Mouse (Mus musculus) embryonic facial prominence, embryonic 14.5 days (tissue): ENCODE measurements around the gene Xk. TPM values are rescaled to one million over a fixed set of nuclear protein-coding genes. Genes with fewer than 3 reads are reported as not detected.
A peak's percentile ranks its signal among the peaks of the same experiment; 100 is the strongest.
"Not testable (repeated sequence)": the region's sequence is repeated elsewhere in the genome, so short reads cannot be mapped to it uniquely, and the experiment has no call there.

Source experiments
- ATAC-seq: fragments of 200-750 bp; cut with Nextera tagmentation; 2 replicates; pipeline ENCODE4 v1.8.0; 2017; ENCODE audit warnings: low read depth, moderate number of reproducible peaks, moderate TSS enrichment
- DNase-seq: peaks from one replicate; pipeline ENCODE4 v3.0.0-alpha.2; 2015; ENCODE audit warnings: low spot score
- H3K27ac ChIP-seq: fragments of 300-500 bp; sonication (generic); replicated peaks from 2 replicates; pipeline ENCODE4 v1.5.1; 2014; ENCODE audit warnings: low read depth, mild to moderate bottlenecking, low read length, moderate library complexity
- H3K27me3 ChIP-seq: fragments of 300-500 bp; sonication (generic); replicated peaks from 2 replicates; pipeline ENCODE4 v1.6.1; 2014; ENCODE audit warnings: low read length; ENCODE audit not compliant: control insufficient read depth, insufficient read depth
- H3K36me3 ChIP-seq: fragments of 300-500 bp; sonication (generic); 2 replicates; pipeline ENCODE4 v1.6.1; 2014; ENCODE audit warnings: low read length, mixed read lengths; ENCODE audit not compliant: control insufficient read depth, insufficient read depth
- H3K4me1 ChIP-seq: fragments of 300-500 bp; sonication (generic); 2 replicates; pipeline ENCODE4 v1.6.1; 2014; ENCODE audit warnings: antibody characterized with exemption, low read length; ENCODE audit not compliant: control insufficient read depth, insufficient read depth
- H3K4me2 ChIP-seq: fragments of 300-500 bp; sonication (generic); 2 replicates; pipeline ENCODE4 v1.6.1; 2014; ENCODE audit warnings: low read depth, mild to moderate bottlenecking, low read length, moderate library complexity, mixed read lengths
- H3K4me3 ChIP-seq: fragments of 300-500 bp; sonication (generic); 2 replicates; pipeline ENCODE4 v1.5.1; 2014; ENCODE audit warnings: low read depth, mild to moderate bottlenecking, low read length
- H3K9ac ChIP-seq: fragments of 300-500 bp; sonication (generic); 2 replicates; pipeline ENCODE4 v1.6.1; 2014; ENCODE audit warnings: low read depth, mild to moderate bottlenecking, low read length, moderate library complexity, mixed read lengths
- H3K9me3 ChIP-seq: fragments of 300-500 bp; sonication (generic); 2 replicates; pipeline ENCODE4 v1.6.1; 2016; ENCODE audit warnings: low read length; ENCODE audit not compliant: control insufficient read depth
- WGBS: fragments of 180-500 bp; shearing (Covaris S2); extraction: QIAGEN DNeasy Blood & Tissue Kit; methylation state at CpG from one replicate; pipeline ENCODE4 v1.1.7; 2014; 5-methylcytosine and 5-hydroxymethylcytosine counted together
- polyA plus RNA-seq: library from polyadenylated mRNA; unstranded; fragments of >200 nt; fragmentation: Nextera tagmentation; extraction: Ambion mirVana; gene quantifications from 2 replicates; pipeline ENCODE4 v1.2.1, GENCODE M21; 2014

The Xk gene
- polyA plus RNA-seq, 1 experiment from 2014 or later: 2.0 TPM

DNA sequence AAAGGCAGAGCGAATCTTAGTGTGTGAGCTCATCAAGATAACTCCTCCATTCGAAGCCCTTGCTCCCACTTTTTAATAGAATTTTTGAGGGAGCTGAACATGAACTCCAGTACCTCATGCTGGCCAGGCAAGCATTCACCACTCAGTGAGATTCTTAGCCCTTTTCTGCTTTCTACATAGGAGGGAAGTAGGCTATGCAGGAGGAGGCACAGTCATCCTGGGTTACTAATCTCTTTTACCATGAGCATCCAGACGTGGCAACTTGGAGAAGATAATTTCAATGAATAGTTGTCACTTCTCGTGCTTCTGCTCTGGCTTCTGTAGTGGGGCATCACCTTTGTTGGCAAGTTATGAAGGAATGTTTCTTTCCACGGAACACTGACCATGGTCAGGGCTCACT, 15.8 kb upstream of the Xk start, which contains the start of gene Gm14862:
Gm14862 (minus strand) TSS at position 134 of the 400 bp plus-strand sequence.
- H3K4me1 ChIP-seq: no peaks in the 10 kb centered on the region
- H3K9ac ChIP-seq: no peak within 1 kb of the TSS
- no peaks in the 10 kb centered on the region for H3K9me3 ChIP-seq
- DNase-seq (no peak), ATAC-seq (no peak)
- H3K4me3 ChIP-seq: no peak within 1 kb of the TSS
- H3K4me2 ChIP-seq: no peak within 1 kb of the TSS
- H3K27ac ChIP-seq: no peak within 1 kb of the TSS
- 82% methylated on average over 5 of the region's 5 CpGs for WGBS
- H3K36me3 ChIP-seq: no peaks in the 10 kb centered on the region
- no peaks in the 10 kb centered on the region for H3K27me3 ChIP-seq

DNA sequence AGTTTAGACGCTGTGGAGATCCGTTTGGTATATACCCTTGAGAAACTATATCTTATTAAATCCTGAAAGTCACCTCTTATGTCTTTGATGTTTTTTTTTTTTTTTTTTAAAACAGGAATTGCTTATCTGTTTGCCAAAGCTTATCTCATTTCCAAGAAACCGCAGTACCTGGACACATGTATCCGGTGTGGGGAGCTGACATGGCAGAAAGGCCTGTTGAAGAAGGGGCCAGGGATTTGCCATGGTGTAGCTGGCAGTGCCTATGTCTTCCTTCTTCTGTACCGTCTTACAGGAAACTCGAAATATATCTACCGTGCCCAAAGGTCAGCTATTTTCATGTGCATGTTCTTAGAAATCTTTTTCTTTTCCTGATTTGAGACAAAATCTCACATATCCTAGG, 14.7 kb upstream of the Xk start:
- no peaks in the 10 kb centered on the region for H3K9me3 ChIP-seq
- no peaks in the 10 kb centered on the region for H3K27me3 ChIP-seq
- no peak overlapping the region for H3K27ac ChIP-seq
- no peaks in the 10 kb centered on the region for H3K4me1 ChIP-seq
- H3K4me2 ChIP-seq: no peak overlapping the region
- DNase-seq (no peak), ATAC-seq (no peak)
- H3K9ac ChIP-seq: no peak overlapping the region
- H3K36me3 ChIP-seq: no peaks in the 10 kb centered on the region
- no peak overlapping the region for H3K4me3 ChIP-seq
- whole genome bisulfite sequencing: 90% methylated on average over 7 of the region's 7 CpGs

DNA sequence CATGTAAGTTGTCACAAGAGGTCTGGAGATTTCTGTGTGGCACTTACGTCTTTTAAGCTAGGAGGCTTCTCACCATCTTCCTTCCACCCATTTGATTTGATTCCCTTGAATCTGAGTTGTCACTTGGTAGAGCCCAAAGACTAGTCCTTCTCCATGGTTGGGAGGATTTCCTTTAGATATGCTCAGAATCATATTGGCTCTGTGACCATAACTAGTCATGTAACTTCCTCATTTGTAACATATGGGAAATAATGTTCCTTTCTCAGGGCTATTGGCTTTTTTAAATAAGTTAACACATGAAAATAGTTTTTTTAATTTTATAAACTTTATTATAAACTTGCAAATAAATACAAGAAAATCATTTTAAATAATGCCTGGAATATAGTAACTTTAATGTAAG, 13.3 kb upstream of the Xk start:
- H3K27me3 ChIP-seq: no peaks in the 10 kb centered on the region
- no peak overlapping the region for H3K4me3 ChIP-seq
- no peaks in the 10 kb centered on the region for H3K36me3 ChIP-seq
- ATAC-seq: no peak
- H3K9ac ChIP-seq: no peak overlapping the region
- no peak overlapping the region for H3K4me2 ChIP-seq
- H3K9me3 ChIP-seq: no peaks in the 10 kb centered on the region
- H3K27ac ChIP-seq: no peak overlapping the region
- no peak for DNase-seq
- 93% methylated on average over 1 of the region's 1 CpGs for WGBS
- H3K4me1 ChIP-seq: no peaks in the 10 kb centered on the region

DNA sequence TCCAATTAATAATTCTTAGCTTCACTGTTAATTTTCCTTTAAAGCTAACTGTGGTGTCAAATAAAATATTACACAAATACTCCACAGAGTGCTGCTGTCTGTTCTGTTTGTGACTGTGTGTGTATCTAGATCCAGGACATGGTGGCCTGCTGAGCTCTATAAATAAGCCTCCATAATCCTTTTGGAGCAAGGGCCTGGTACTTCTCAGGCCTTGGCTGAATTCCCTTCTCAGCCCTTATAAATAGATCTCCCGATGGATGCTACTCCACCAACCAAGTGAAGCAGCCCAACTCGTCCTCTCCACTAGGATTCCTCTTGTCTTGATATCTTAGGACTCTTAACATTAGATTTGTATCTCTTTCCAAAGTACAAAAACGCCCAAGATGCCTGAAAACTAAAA, 1.4 kb upstream of the Xk start:
- no peak overlapping the region for H3K9ac ChIP-seq
- no peak overlapping the region for H3K4me3 ChIP-seq
- H3K27me3 ChIP-seq: no peaks in the 10 kb centered on the region
- no peak overlapping the region for H3K27ac ChIP-seq
- WGBS: 68% methylated on average over 3 of the region's 3 CpGs
- ATAC-seq (no peak), DNase-seq (no peak)
- no peaks in the 10 kb centered on the region for H3K4me1 ChIP-seq
- H3K9me3 ChIP-seq: no peaks in the 10 kb centered on the region; the same call in 1 of the 2 replicates
- H3K36me3 ChIP-seq: no peaks in the 10 kb centered on the region
- no peak overlapping the region for H3K4me2 ChIP-seq

DNA sequence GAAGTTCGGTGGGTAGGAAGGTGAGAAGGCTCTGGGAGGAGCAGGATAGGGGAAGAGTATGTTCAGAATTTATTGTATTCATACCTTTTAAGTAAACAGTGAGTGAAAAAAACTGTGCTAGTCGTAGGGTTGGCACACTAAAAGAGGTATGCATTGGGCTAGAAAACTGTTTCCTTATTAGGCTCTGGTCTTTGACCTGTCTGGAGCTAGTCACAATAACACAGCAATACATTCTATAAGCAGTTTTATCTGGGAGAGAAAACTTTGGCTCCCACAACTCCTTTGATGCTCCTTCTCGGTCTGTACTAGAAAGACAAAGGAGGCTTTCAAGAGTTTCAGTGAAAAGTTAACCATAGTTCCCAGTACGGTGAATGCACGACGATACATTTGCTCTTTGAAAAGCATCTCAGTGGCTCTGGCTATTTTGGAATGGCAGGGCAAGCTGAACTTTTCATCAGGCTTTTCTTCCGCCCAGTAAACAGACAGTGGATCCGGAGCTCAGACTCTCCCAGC, 553 bp upstream of the Xk start:
- H3K36me3 ChIP-seq: no peaks in the 10 kb centered on the region
- H3K4me1 ChIP-seq: no peaks in the 10 kb centered on the region
- no peak for DNase-seq
- no peaks in the 10 kb centered on the region for H3K27me3 ChIP-seq
- WGBS: 21% methylated on average over 8 of the region's 8 CpGs
- ATAC-seq: peak; percentile 26; the same call in 1 of the 2 replicates
- peak overlapping the region; percentile 54 for H3K4me2 ChIP-seq
- H3K9me3 ChIP-seq: no peaks in the 10 kb centered on the region; the same call in 1 of the 2 replicates
- peak overlapping the region; percentile 61 for H3K9ac ChIP-seq
- H3K27ac ChIP-seq: no peak overlapping the region
- peak overlapping the region; percentile 56 for H3K4me3 ChIP-seq

DNA sequence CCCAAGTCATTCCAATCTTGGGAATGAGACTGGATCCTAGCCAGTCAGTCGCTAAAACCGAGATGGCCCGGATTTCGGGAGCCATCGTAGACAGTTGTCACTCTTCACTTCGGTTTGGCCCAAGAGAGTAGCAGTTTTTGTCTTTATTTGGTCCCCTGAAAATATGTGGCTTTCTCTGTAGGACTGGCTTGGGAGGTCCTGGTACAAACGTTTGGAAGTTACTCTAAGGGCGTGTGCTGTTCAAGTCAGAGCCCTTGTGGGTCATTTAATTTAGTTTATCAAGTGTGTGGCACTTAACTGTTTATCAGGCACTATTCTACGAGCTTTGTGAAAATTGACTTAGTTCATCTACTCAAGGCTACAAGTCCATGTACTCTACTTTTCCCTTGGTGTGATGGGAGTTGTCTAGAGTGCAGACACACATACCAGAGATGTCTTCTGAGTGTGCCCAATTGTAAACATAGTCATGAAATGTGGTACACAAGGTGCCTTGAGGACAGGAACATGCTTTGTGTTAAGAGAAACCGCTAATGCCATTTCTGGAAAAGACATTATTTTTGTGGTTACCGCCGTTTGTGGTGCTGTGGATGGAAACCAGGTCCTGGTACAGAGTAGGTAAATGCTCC, 934 bp downstream of the Xk start:
- DNase-seq: no peak
- 61% methylated on average over 12 of the region's 12 CpGs for WGBS
- no peak overlapping the region for H3K9ac ChIP-seq

DNA sequence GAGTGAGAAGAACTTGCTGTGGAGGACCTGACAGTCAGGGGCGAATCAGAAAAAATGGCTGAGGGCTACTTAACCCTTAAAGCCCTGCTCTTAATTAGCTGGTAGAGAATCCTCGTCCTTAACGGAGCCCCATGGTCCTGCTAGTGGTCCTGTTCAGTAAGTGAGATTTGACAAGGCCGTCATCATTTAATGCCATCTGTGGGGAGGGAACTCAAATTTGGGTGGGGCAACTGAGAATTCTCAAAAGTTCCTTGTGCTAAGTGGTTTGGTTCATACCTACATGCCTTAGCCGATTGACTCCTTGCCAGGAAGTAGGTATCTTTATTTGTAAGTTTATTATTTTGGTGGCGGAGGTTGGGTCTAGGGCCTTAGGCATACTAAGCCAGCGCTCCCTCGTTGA, 1.8 kb downstream of the Xk start:
- no peak for ATAC-seq
- Histone ChIP-seq H3K27ac (no peak overlapping the region), H3K4me3 (no peak overlapping the region), H3K9me3 (no peaks in the 10 kb centered on the region; the same call in 1 of the 2 replicates), H3K4me2 (no peak overlapping the region), H3K36me3 (no peaks in the 10 kb centered on the region), H3K9ac (no peak overlapping the region), H3K27me3 (no peaks in the 10 kb centered on the region), H3K4me1 (no peaks in the 10 kb centered on the region)
- WGBS: 71% methylated on average over 8 of the region's 8 CpGs
- DNase-seq: no peak

More for the DNA sequence above, 934 bp downstream of the Xk start:
- Histone ChIP-seq H3K4me1 (no peaks in the 10 kb centered on the region), H3K27ac (no peak overlapping the region), H3K4me2 (peak overlapping the region; percentile 54), H3K4me3 (peak overlapping the region; percentile 56), H3K9me3 (no peaks in the 10 kb centered on the region; the same call in 1 of the 2 replicates), H3K36me3 (no peaks in the 10 kb centered on the region), H3K27me3 (no peaks in the 10 kb centered on the region)
- no peak for ATAC-seq

DNA sequence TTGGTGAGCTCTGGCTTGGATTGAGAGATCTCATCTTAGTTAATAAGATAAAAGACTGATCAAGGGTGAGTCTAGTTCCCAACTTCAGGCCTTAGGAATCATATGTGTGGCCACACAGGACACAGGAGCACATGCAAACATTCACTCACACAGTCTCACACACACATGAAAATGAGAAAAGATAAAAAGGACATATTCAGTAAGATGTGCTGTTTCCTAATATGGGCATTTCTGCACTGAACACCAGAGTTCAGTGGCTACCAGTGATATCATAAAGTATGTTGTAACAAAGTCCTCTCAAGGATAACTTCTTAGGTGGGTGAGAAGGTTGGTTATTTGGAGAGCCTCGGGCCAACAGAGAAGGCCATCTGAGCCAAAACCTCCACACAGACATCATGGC, 10.9 kb downstream of the Xk start, which contains the start of gene H2al1m:
H2al1m (plus strand) TSS at position 301 of the 400 bp plus-strand sequence.
- DNase-seq, H3K27me3 ChIP-seq: not testable (repeated sequence)

More for the DNA sequence above, 10.9 kb downstream of the Xk start, which contains the start of gene H2al1m:
- ATAC-seq, H3K36me3 ChIP-seq, H3K4me1 ChIP-seq, H3K4me3 ChIP-seq, H3K4me2 ChIP-seq, H3K9ac ChIP-seq, H3K9me3 ChIP-seq, H3K27ac ChIP-seq: not testable (repeated sequence)
- no CpG with 5 or more reads among the region's 1 CpGs for WGBS
